Mouse (Mus musculus): ENCODE results near the gene Etnppl.

- TF ChIP-seq POLR2A (IDR thresholded peaks at IDR 0.05; ENCODE audit: low read depth, low read length) (no peak), CTCF (IDR thresholded peaks at IDR 0.05; ENCODE audit: extremely low read depth, insufficient read depth, insufficient read length, insufficient replicate concordance) (no peak)
Measured at GRCm38 (mm10) chr3:130574652-130575051, 42.6 kb upstream of the Etnppl start.
